Mouse (Mus musculus) limb, embryonic 14.5 days (tissue): Measurements from ENCODE around the gene Nol8. TPM values are rescaled to one million over a fixed set of nuclear protein-coding genes. Genes with fewer than 3 reads are reported as not detected.

Experiments
- ATAC-seq: fragments of 200-750 bp; cut with Nextera tagmentation; 2 replicates; pipeline ENCODE4 v1.8.0; 2017; ENCODE audit warnings: low read depth, moderate number of reproducible peaks, moderate TSS enrichment; ENCODE audit not compliant: low FRiP score
- DNase-seq: peaks from one replicate; pipeline ENCODE4 v3.0.0-alpha.2; 2015; ENCODE audit warnings: low spot score
- H3K27ac ChIP-seq: fragments of 300-500 bp; sonication (generic); replicated peaks from 2 replicates; pipeline ENCODE4 v1.5.1; 2014; ENCODE audit warnings: low read depth, mild to moderate bottlenecking, low read length, moderate library complexity, mixed read lengths
- H3K27me3 ChIP-seq: fragments of 300-500 bp; sonication (generic); 2 replicates; pipeline ENCODE4 v1.6.1; 2014; ENCODE audit warnings: low read length, mixed read lengths; ENCODE audit not compliant: control insufficient read depth, insufficient read depth
- H3K36me3 ChIP-seq: fragments of 300-500 bp; sonication (generic); 2 replicates; pipeline ENCODE4 v1.6.1; 2014; ENCODE audit warnings: mild to moderate bottlenecking, low read length, moderate library complexity, mixed read lengths; ENCODE audit not compliant: control insufficient read depth, insufficient read depth
- H3K4me1 ChIP-seq: fragments of 300-500 bp; sonication (generic); 2 replicates; pipeline ENCODE4 v1.6.1; 2014; ENCODE audit warnings: antibody characterized with exemption, low read length, mixed read lengths; ENCODE audit not compliant: control insufficient read depth, insufficient read depth
- H3K4me2 ChIP-seq: fragments of 300-500 bp; sonication (generic); replicated peaks from 2 replicates; pipeline ENCODE4 v1.6.1; 2014; ENCODE audit warnings: low read depth, mild to moderate bottlenecking, low read length, moderate library complexity; ENCODE audit not compliant: severe bottlenecking
- H3K4me3 ChIP-seq: fragments of 300-500 bp; sonication (generic); replicated peaks from 2 replicates; pipeline ENCODE4 v1.5.1; 2014; ENCODE audit warnings: low read length
- H3K9ac ChIP-seq: fragments of 300-500 bp; sonication (generic); 2 replicates; pipeline ENCODE4 v1.6.1; 2014; ENCODE audit warnings: mild to moderate bottlenecking, low read depth, low read length, moderate library complexity; ENCODE audit not compliant: severe bottlenecking
- H3K9me3 ChIP-seq: fragments of 300-500 bp; sonication (generic); 2 replicates; pipeline ENCODE4 v1.6.1; 2016; ENCODE audit warnings: low read length; ENCODE audit not compliant: control insufficient read depth
- POLR2A ChIP-seq: fragments of 200-500 bp; IDR thresholded peaks from 2 replicates; pipeline ENCODE4 v1.8.0; 2012; ENCODE audit warnings: inconsistent platforms, mild to moderate bottlenecking, moderate library complexity, borderline replicate concordance; ENCODE audit not compliant: insufficient read depth, insufficient read length; ENCODE audit errors: extremely low read depth
- WGBS: fragments of 180-500 bp; shearing (Covaris S2); extraction: QIAGEN DNeasy Blood & Tissue Kit; methylation state at CpG from one replicate; pipeline ENCODE4 v1.1.7; 2014; 5-methylcytosine and 5-hydroxymethylcytosine counted together
- polyA plus RNA-seq, 2 experiments: library from polyadenylated mRNA; depleted of rRNA in 1 of 2; stranded (reverse) in 1 of 2; unstranded in 1 of 2; fragments of >200 nt; fragmentation: Nextera tagmentation in 1 of 2; extraction: Ambion mirVana in 1 of 2; gene quantifications; 2 replicates each; pipeline versions ENCODE4 v1.2.1 to v1.2.3; 2012 to 2014

The Nol8 gene
- polyA plus RNA-seq, 2 experiments = 9.8 to 13.6 TPM

DNA sequence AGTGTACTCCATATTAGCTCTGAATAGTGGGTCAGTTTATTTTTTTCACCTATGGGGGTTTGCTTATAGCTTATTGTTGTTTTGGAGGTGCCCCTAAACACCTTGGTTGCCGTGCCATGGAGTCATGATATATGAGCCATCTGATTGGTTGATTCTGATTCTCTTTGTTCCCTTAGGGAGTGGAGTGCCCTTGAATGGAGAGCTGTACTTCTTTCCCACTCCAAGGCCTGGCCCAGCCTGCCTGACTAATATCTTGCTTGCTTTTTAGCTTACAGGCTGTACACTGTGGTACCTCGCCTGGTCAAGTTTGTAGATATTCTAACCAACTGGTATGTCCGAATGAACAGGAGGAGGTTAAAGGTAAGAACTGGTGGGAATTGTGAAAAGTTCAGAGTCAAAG, 66.4 kb downstream of the Nol8 start:
- Histone ChIP-seq H3K27me3 (no peaks in the 10 kb centered on the region), H3K36me3 (peaks cover 96% of the 10 kb centered on the region), H3K9me3 (no peaks in the 10 kb centered on the region), H3K27ac (no peak overlapping the region), H3K4me1 (no peaks in the 10 kb centered on the region), H3K9ac (no peak overlapping the region), H3K4me2 (no peak overlapping the region), H3K4me3 (no peak overlapping the region)
- WGBS = 85% methylated on average over 3 of the region's 3 CpGs
- no peak for DNase-seq
- no peak for ATAC-seq
- TF ChIP-seq POLR2A = no peak

Other genes starting within 250 kb of the Nol8 start
- 9.0 and 9.8 TPM in 2 replicates for gene Ippk, start 231.8 kb upstream of the Nol8 start, polyA plus RNA-seq (2012; rRNA removed)
- gene Ippk, start 231.8 kb upstream of the Nol8 start, polyA plus RNA-seq (2014; fragmentation: Nextera tagmentation; extraction: Ambion mirVana) = 14.3 and 14.5 TPM in 2 replicates
- 0.15 and 0.20 TPM in 2 replicates for gene Tes3-ps, start 159.8 kb upstream of the Nol8 start, polyA plus RNA-seq (2012; rRNA removed)
- 0.58 and 0.91 TPM in 2 replicates for gene Tes3-ps, start 159.8 kb upstream of the Nol8 start, polyA plus RNA-seq (2014; fragmentation: Nextera tagmentation; extraction: Ambion mirVana)
- gene Ecm2, start 148.3 kb upstream of the Nol8 start, polyA plus RNA-seq (2012; rRNA removed) = 3.4 and 4.6 TPM in 2 replicates
- gene Ecm2, start 148.3 kb upstream of the Nol8 start, polyA plus RNA-seq (2014; fragmentation: Nextera tagmentation; extraction: Ambion mirVana) = 2.5 and 2.8 TPM in 2 replicates
- gene Aspn, start 108.6 kb upstream of the Nol8 start, polyA plus RNA-seq (2012; rRNA removed) = 57.9 and 76.8 TPM in 2 replicates
- 106 and 120 TPM in 2 replicates for gene Aspn, start 108.6 kb upstream of the Nol8 start, polyA plus RNA-seq (2014; fragmentation: Nextera tagmentation; extraction: Ambion mirVana)
- gene Omd, start 70.6 kb upstream of the Nol8 start, polyA plus RNA-seq (2012; rRNA removed) = 4.1 and 5.4 TPM in 2 replicates
- gene Omd, start 70.6 kb upstream of the Nol8 start, polyA plus RNA-seq (2014; fragmentation: Nextera tagmentation; extraction: Ambion mirVana) = 7.8 and 8.5 TPM in 2 replicates
- gene Ogn, start 45.0 kb upstream of the Nol8 start, polyA plus RNA-seq (2012; rRNA removed) = 100 and 135 TPM in 2 replicates
- 275 and 276 TPM in 2 replicates for gene Ogn, start 45.0 kb upstream of the Nol8 start, polyA plus RNA-seq (2014; fragmentation: Nextera tagmentation; extraction: Ambion mirVana)
- gene Cenpp, start 293 bp upstream of the Nol8 start, polyA plus RNA-seq (2012; rRNA removed) = 5.9 and 9.8 TPM in 2 replicates
- gene Cenpp, start 293 bp upstream of the Nol8 start, polyA plus RNA-seq (2014; fragmentation: Nextera tagmentation; extraction: Ambion mirVana) = 21.8 and 22.2 TPM in 2 replicates
- gene Iars, start 29.0 kb downstream of the Nol8 start, polyA plus RNA-seq (2012; rRNA removed) = 54.9 and 61.8 TPM in 2 replicates
- 68.3 and 73.1 TPM in 2 replicates for gene Iars, start 29.0 kb downstream of the Nol8 start, polyA plus RNA-seq (2014; fragmentation: Nextera tagmentation; extraction: Ambion mirVana)
- gene Gm30302, start 145.9 kb downstream of the Nol8 start, polyA plus RNA-seq (2012; rRNA removed) = not detected in 2 replicates
- not detected in 2 replicates for gene Gm30302, start 145.9 kb downstream of the Nol8 start, polyA plus RNA-seq (2014; fragmentation: Nextera tagmentation; extraction: Ambion mirVana)